Mouse (Mus musculus) embryonic fibroblast, embryonic 13.5 days (primary cell): ENCODE measurements around the gene Rpusd3.

Experiments used
- CTCF ChIP-seq: IDR thresholded peaks from 2 replicates; pipeline ENCODE4 v1.5.1; 2011; ENCODE audit warnings: mild to moderate bottlenecking, control low read depth, low read length, moderate library complexity, borderline replicate concordance; ENCODE audit not compliant: insufficient read depth
- POLR2A ChIP-seq: IDR thresholded peaks from 2 replicates; pipeline ENCODE4 v1.6.1; 2011; ENCODE audit warnings: low read depth, mild to moderate bottlenecking, control low read depth, low read length, moderate library complexity

- TF ChIP-seq POLR2A (no peak), CTCF (no peak)
These were observed 50.6 kb downstream of the Rpusd3 start for GRCm38 (mm10) chr6:113368577-113368976.
